Mouse (Mus musculus): ENCODE results near the gene Grik4. TPM values are rescaled to one million over a fixed set of nuclear protein-coding genes. Genes with fewer than 3 reads are reported as not detected.

The Grik4 gene
- 6.3 and 6.4 TPM in 2 replicates for polyA plus RNA-seq (2021; fragmentation: Nextera tagmentation)
- long read RNA-seq, experiment 1, full-length matches to known transcripts, result 9 of 32 reads
- long read RNA-seq, experiment 1, partial matches to known transcripts, result 8 of 32 reads
- long read RNA-seq, experiment 1, other reads (novel, unspliced or antisense), result 15 of 32 reads
- long read RNA-seq, experiment 2, partial matches to known transcripts, result 5 of 6 reads
- long read RNA-seq, experiment 2, other reads (novel, unspliced or antisense), result 1 of 6 reads

DNA sequence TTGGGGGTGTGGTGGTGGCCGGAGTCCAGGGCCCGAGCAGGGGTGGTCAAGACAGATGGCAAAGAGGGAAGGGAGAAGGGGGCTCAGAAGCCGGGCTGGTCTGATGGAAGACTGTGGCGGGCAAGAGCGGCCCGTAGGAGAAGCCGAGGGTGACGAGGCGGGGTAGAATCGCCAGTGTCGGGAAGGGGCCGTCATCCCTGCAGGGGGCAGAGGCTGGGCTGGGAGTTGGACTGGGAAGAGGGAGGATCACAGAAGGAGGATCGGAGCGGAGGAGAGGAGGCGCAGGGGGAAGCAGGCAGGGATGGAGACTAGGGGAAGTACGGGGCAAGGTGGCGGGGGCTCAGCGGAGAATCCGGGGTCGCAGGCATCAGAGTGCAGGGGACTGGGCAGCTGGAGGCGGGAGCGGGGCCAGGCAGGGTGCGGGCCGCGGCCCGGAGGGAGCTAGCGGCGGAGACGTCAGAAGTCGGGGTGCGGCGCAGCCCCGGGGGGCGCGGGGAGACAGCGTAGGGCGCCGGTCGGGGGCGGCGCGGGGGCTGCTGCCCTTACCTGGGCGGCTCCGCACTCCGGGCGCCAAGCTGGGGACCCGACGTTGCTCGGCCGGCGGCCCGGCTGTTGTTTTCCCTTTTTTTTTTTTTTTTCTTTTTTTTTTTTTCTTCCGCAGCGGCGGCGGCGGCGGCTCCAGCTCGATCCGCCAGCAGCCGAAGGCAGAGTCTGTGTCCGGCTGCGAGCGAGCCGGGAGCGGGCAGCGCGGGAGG lies at the start of gene Grik4:
Gene Grik4, minus strand, starts transcription at position 713 of the 755 bp plus-strand sequence.

GRCm38 (mm10) chr9:42507709-42508108 lies 436.6 kb downstream of the Grik4 start, which contains the start of gene Tbcel:
Gene Tbcel (minus strand): TSS chr9:42507809.

Other genes with a start within 250 kb of the Grik4 start
- gene Arhgef12, start 162.7 kb upstream of the Grik4 start, polyA plus RNA-seq (2021; fragmentation: Nextera tagmentation), result 8.7 and 9.2 TPM in 2 replicates
- gene Tmem136, start 172.1 kb upstream of the Grik4 start, polyA plus RNA-seq (2021; fragmentation: Nextera tagmentation), result 9.5 and 11.7 TPM in 2 replicates